16 mouse cellular contexts compared by ENCODE assay signal in genomic region chr15:88979138-88979446, GRCm38 (mm10). TPM values are rescaled to one million over a fixed set of nuclear protein-coding genes. Genes with fewer than 3 reads are reported as not detected.
DNase-seq lines count a peak whose midpoint lies in the region; ATAC-seq lines count a peak whose summit lies in the region.
"Had no signal": no experiment of that assay in that cellular context is flagged by ENCODE, and none has a peak within 500 bp of the region (broad histone marks: within the 10 kb centered on the region; RNA-seq: fewer than 3 reads in every experiment).

No protein-coding gene starts in this region.

- no peaks in the 10 kb centered on the region for H3K9me3 ChIP-seq in forebrain, embryonic 11.5 days (ENCODE audit: control insufficient read depth, low read length)
- no peaks in the 10 kb centered on the region for H3K9me3 ChIP-seq in forebrain, embryonic 15.5 days
- no peaks in the 10 kb centered on the region; the same call in 1 of the 2 replicates for H3K9me3 ChIP-seq in hindbrain, embryonic 16.5 days (ENCODE audit: control insufficient read depth, low read length)
- no peaks in the 10 kb centered on the region for H3K9me3 ChIP-seq in neural tube, embryonic 13.5 days
- no peaks in the 10 kb centered on the region for H3K9me3 ChIP-seq in intestine, embryonic 15.5 days

- ATAC-seq in forebrain, embryonic 11.5 days (replicated peaks; ENCODE audit: low FRiP score): peak; percentile 88
- no peak; the same call in 1 of the 2 replicates for ATAC-seq in forebrain, embryonic 15.5 days (replicated peaks)
- no peak for ATAC-seq in hindbrain, embryonic 16.5 days
- ATAC-seq in neural tube, embryonic 13.5 days (ENCODE audit: low read depth): peak; percentile 75; the same call in 1 of the 2 replicates
- no peak for ATAC-seq in intestine, embryonic 15.5 days
- ATAC-seq: CD4-positive, CD25-positive, alpha-beta regulatory T cell, adult 4 months had no signal

- no peaks in the 10 kb centered on the region for H3K36me3 ChIP-seq in forebrain, embryonic 11.5 days (ENCODE audit: control insufficient read depth, insufficient read depth, low read length)
- no peaks in the 10 kb centered on the region for H3K36me3 ChIP-seq in forebrain, embryonic 15.5 days
- H3K36me3 ChIP-seq in hindbrain, embryonic 16.5 days (ENCODE audit: control insufficient read depth, insufficient read depth, low read length): no peaks in the 10 kb centered on the region
- H3K36me3 ChIP-seq in neural tube, embryonic 13.5 days: no peaks in the 10 kb centered on the region
- no peaks in the 10 kb centered on the region for H3K36me3 ChIP-seq in intestine, embryonic 15.5 days

- H3K9ac ChIP-seq in forebrain, embryonic 11.5 days (ENCODE audit: low read length): no peak overlapping the region
- H3K9ac ChIP-seq in forebrain, embryonic 15.5 days (replicated peaks): no peak overlapping the region
- no peak overlapping the region for H3K9ac ChIP-seq in hindbrain, embryonic 16.5 days (ENCODE audit: low read depth, low read length)
- no peak overlapping the region for H3K9ac ChIP-seq in neural tube, embryonic 13.5 days
- no peak overlapping the region for H3K9ac ChIP-seq in intestine, embryonic 15.5 days
- H3K9ac ChIP-seq: liver, embryonic 14.5 days had no signal

- H3K27ac ChIP-seq in forebrain, embryonic 11.5 days (ENCODE audit: low read depth, low read length): peak overlapping the region; percentile 95; the same call in 1 of the 2 replicates
- H3K27ac ChIP-seq in forebrain, embryonic 15.5 days (replicated peaks): peak overlapping the region; percentile 79
- peak overlapping the region; percentile 60; the same call in 1 of the 2 replicates for H3K27ac ChIP-seq in hindbrain, embryonic 16.5 days (ENCODE audit: low read depth, low read length)
- H3K27ac ChIP-seq in neural tube, embryonic 13.5 days (replicated peaks): peak overlapping the region; percentile 71
- H3K27ac ChIP-seq in intestine, embryonic 15.5 days: no peak overlapping the region
- H3K27ac ChIP-seq: liver, embryonic 14.5 days had no signal

- H3K4me3 ChIP-seq in forebrain, embryonic 11.5 days (ENCODE audit: low read depth, low read length): no peak overlapping the region
- no peak overlapping the region for H3K4me3 ChIP-seq in forebrain, embryonic 15.5 days
- no peak overlapping the region for H3K4me3 ChIP-seq in hindbrain, embryonic 16.5 days (ENCODE audit: low read length)
- H3K4me3 ChIP-seq in neural tube, embryonic 13.5 days: no peak overlapping the region
- H3K4me3 ChIP-seq in intestine, embryonic 15.5 days (replicated peaks): no peak overlapping the region

- WGBS in forebrain, embryonic 11.5 days: 20% methylated on average over 3 of the region's 3 CpGs
- WGBS in forebrain, embryonic 15.5 days: 3% methylated on average over 3 of the region's 3 CpGs
- 14% methylated on average over 3 of the region's 3 CpGs for WGBS in hindbrain, embryonic 16.5 days
- 22% methylated on average over 3 of the region's 3 CpGs for WGBS in neural tube, embryonic 13.5 days
- WGBS in intestine, embryonic 15.5 days: 77% methylated on average over 3 of the region's 3 CpGs

- no peak overlapping the region for H3K4me2 ChIP-seq in forebrain, embryonic 11.5 days (ENCODE audit: low read depth, low read length, severe bottlenecking)
- no peak overlapping the region for H3K4me2 ChIP-seq in forebrain, embryonic 15.5 days (replicated peaks)
- H3K4me2 ChIP-seq in hindbrain, embryonic 16.5 days (ENCODE audit: low read length): no peak overlapping the region
- no peak overlapping the region for H3K4me2 ChIP-seq in neural tube, embryonic 13.5 days
- no peak overlapping the region for H3K4me2 ChIP-seq in intestine, embryonic 15.5 days (replicated peaks)

- H3K4me1 ChIP-seq in forebrain, embryonic 11.5 days (replicated peaks; ENCODE audit: control insufficient read depth, insufficient read depth, low read length): peaks cover 7% of the 10 kb centered on the region; the same call in 1 of the 2 replicates
- peaks cover 12% of the 10 kb centered on the region for H3K4me1 ChIP-seq in forebrain, embryonic 15.5 days
- H3K4me1 ChIP-seq in hindbrain, embryonic 16.5 days (ENCODE audit: control insufficient read depth, insufficient read depth, low read depth, low read length): no peaks in the 10 kb centered on the region
- H3K4me1 ChIP-seq in neural tube, embryonic 13.5 days (replicated peaks): peaks cover 13% of the 10 kb centered on the region; the same call in 1 of the 2 replicates
- H3K4me1 ChIP-seq in intestine, embryonic 15.5 days (replicated peaks): no peaks in the 10 kb centered on the region

- no peaks in the 10 kb centered on the region for H3K27me3 ChIP-seq in forebrain, embryonic 11.5 days (ENCODE audit: control insufficient read depth, insufficient read depth, low read length)
- no peaks in the 10 kb centered on the region for H3K27me3 ChIP-seq in forebrain, embryonic 15.5 days
- H3K27me3 ChIP-seq in hindbrain, embryonic 16.5 days (replicated peaks; ENCODE audit: control insufficient read depth, insufficient read depth, low read length): no peaks in the 10 kb centered on the region
- no peaks in the 10 kb centered on the region for H3K27me3 ChIP-seq in neural tube, embryonic 13.5 days
- H3K27me3 ChIP-seq in intestine, embryonic 15.5 days (replicated peaks): no peaks in the 10 kb centered on the region

- DNase-seq in forebrain, embryonic 11.5 days (ENCODE audit: low spot score): no peak
- DNase-seq in kidney, adult 18-20 months: no peak
- DNase-seq in thymus, postnatal 4 days: no peak
- DNase-seq: adrenal gland, adult 8-10 months; gastrocnemius, postnatal 25 days; kidney, adult 2 months; thymus, adult 2 months had no signal

RNA-seq across cellular contexts. Expression of gene Mlc1, which starts 0.3 kb away (rescaled TPM):
- polyA plus RNA-seq in forebrain, embryonic 11.5 days (2014; fragmentation: Nextera tagmentation; extraction: Ambion mirVana): 12.5 TPM in 2 replicates
- 29.6 and 36.6 TPM in 2 replicates for polyA plus RNA-seq in forebrain, embryonic 15.5 days (2015; fragmentation: Nextera tagmentation; extraction: Ambion mirVana)
- 39.1 and 52.9 TPM in 2 replicates for polyA plus RNA-seq in hindbrain, embryonic 16.5 days (2015; fragmentation: Nextera tagmentation; extraction: Ambion mirVana)
- polyA plus RNA-seq in neural tube, embryonic 13.5 days (2015; fragmentation: Nextera tagmentation; extraction: Ambion mirVana): 6.7 and 8.0 TPM in 2 replicates
- not detected in 2 replicates for polyA plus RNA-seq in intestine, embryonic 15.5 days (2015; fragmentation: Nextera tagmentation; extraction: Ambion mirVana)
- polyA plus RNA-seq: CD4-positive, CD25-positive, alpha-beta regulatory T cell, adult 4 months; kidney, adult 2 months; limb, embryonic 11.5 days; liver, embryonic 14.5 days had no signal

RNA-seq across cellular contexts. Expression of gene Mov10l1, which starts 3.6 kb away (rescaled TPM):
- polyA plus RNA-seq in forebrain, embryonic 11.5 days (2014; fragmentation: Nextera tagmentation; extraction: Ambion mirVana): not detected in 2 replicates
- not detected in 2 replicates for polyA plus RNA-seq in forebrain, embryonic 15.5 days (2015; fragmentation: Nextera tagmentation; extraction: Ambion mirVana)
- polyA plus RNA-seq in hindbrain, embryonic 16.5 days (2015; fragmentation: Nextera tagmentation; extraction: Ambion mirVana): 0.05 and 0.09 TPM in 2 replicates
- polyA plus RNA-seq in neural tube, embryonic 13.5 days (2015; fragmentation: Nextera tagmentation; extraction: Ambion mirVana): 0.11 TPM in 1 of 2 replicates, not detected in the other
- not detected in 2 replicates for polyA plus RNA-seq in intestine, embryonic 15.5 days (2015; fragmentation: Nextera tagmentation; extraction: Ambion mirVana)
- polyA plus RNA-seq: CD4-positive, CD25-positive, alpha-beta regulatory T cell, adult 4 months; cortical plate, adult 2 months; large intestine, adult 2 months; limb, embryonic 11.5 days; liver, embryonic 14.5 days had no signal

RNA-seq across cellular contexts. Expression of gene Ttll8, which starts 24.9 kb away (rescaled TPM):
- polyA plus RNA-seq in forebrain, embryonic 11.5 days (2014; fragmentation: Nextera tagmentation; extraction: Ambion mirVana): 0.08 TPM in 1 of 2 replicates, not detected in the other
- 0.14 TPM in 1 of 2 replicates, not detected in the other for polyA plus RNA-seq in forebrain, embryonic 15.5 days (2015; fragmentation: Nextera tagmentation; extraction: Ambion mirVana)
- polyA plus RNA-seq in hindbrain, embryonic 16.5 days (2015; fragmentation: Nextera tagmentation; extraction: Ambion mirVana): 0.06 and 0.13 TPM in 2 replicates
- polyA plus RNA-seq in neural tube, embryonic 13.5 days (2015; fragmentation: Nextera tagmentation; extraction: Ambion mirVana): not detected in 2 replicates
- polyA plus RNA-seq in intestine, embryonic 15.5 days (2015; fragmentation: Nextera tagmentation; extraction: Ambion mirVana): not detected in 2 replicates
- polyA plus RNA-seq: CD4-positive, CD25-positive, alpha-beta regulatory T cell, adult 4 months; large intestine, adult 2 months; limb, embryonic 11.5 days; liver, embryonic 14.5 days had no signal

Comparison
In these comparisons a context has a peak if more than half of its experiments do, and no peak if none do; other contexts are left out.
1. ATAC-seq: peak in forebrain, embryonic 11.5 days (single experiment) and neural tube, embryonic 13.5 days (single experiment); none in forebrain, embryonic 15.5 days (single experiment), hindbrain, embryonic 16.5 days (single experiment) and intestine, embryonic 15.5 days (single experiment).